Mouse (Mus musculus) cerebellum, adult 9-10 months (tissue): Measurements from ENCODE around the gene Rprml.
A peak's percentile ranks its signal among the peaks of the same experiment; 100 is the strongest.

ENCODE experiments used
- DNase-seq: peaks from one replicate; pipeline ENCODE4 v3.0.0; 2022

Rprml gene

DNA sequence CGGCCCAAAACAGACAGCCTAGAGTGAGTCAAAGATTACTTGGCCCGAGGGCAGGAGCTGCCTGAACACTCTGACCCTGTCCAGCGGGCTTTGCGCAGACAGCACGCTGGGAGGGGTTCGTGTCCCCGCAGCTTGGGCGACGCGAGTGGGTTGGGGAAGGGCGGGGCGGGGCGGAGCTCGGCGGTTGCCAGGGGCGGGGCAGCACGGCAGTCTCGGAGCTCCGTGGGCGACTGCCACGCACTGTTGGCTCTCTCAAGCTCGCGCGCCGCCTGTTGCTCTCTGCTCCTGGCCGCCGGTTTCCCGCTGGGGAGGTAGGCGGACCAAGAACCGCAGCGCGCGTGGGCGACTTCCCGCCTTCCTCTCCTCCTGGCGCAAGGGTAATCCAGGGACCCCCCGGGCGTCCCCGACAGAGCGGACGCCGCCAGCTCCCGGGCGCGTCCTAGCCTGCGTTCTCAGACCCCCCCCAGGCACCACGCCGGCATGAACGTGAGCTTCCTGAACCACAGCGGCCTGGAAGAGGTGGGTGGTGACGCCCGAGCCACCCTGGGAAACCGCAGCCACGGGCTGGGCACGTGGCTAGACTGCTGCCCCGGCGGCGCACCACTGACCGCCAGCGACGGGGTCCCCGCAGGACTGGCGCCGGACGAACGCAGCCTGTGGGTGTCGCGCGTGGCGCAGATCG is at the start of gene Rprml:
Rprml (plus strand) TSS at position 270 of the 682 bp plus-strand sequence.
- no peak for DNase-seq

GRCm38 (mm10) chr11:103606611-103607010 is 42.8 kb upstream of the Rprml start:
- DNase-seq = no peak

DNA sequence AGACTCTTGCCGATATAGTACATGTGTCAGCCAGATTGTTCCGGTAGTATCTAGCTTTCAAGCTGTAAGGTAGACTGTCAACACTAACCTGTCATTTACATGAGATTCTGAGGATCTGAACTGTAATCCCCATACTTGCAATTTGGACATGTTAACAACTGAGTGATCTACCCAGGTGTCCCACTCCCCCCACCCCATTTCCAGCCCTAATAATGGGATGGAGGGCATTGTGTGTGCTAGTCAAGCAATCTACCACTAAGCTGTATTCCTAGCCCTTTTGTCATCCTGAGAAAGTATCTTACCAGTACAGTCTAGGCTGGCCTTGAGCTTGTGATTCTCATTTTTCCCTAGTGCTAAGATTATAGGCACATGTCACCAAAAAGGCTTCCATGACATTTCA is 38.6 kb upstream of the Rprml start:
- DNase-seq = no peak

GRCm38 (mm10) chr11:103621040-103621439 is 28.3 kb upstream of the Rprml start, which contains the start of gene Gm884:
TSS of gene Gm884 (minus strand) at chr11:103621140.
- no peak for DNase-seq

DNA sequence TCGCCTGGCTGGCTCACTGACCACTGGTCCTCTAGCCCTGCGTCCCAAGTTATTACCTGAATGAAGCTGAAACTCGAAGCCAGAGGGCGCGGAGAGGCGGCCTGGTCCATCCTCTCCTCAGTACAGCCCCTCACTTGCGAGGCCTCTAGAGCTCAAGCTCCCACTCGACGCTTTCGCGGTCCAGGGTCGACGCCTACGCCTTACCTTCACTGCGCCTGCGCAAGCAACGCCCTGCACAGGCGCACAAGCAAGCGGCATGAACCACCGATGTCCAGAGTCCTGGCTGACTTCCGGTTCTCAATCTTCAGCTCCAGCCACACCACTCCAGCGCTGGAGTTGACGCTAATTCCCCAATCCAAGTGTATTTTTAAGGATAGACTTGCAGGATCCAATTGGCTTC is 21.9 kb upstream of the Rprml start:
- no peak for DNase-seq

GRCm38 (mm10) chr11:103634806-103635205 is 14.6 kb upstream of the Rprml start:
- no peak for DNase-seq

DNA sequence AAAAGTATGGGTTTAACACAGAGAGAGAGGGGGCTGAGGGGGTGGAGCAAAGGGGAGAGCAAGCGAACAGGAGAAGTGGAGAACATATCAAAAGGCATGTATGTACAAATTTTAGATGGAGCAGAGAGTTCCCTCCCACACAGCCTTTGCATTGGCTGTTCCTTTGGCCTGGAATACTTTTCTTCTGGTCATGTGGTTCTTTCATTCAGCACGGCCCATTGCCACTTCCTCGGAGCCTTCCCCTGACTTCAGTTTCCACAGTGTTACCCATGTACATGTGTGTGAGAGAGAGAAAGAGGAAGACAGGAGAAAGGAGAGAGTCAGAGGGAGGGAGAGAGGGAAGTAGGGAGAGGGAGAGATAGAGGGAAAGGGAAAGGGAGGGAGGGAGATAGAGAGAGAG is 13.9 kb upstream of the Rprml start:
- no peak for DNase-seq

DNA sequence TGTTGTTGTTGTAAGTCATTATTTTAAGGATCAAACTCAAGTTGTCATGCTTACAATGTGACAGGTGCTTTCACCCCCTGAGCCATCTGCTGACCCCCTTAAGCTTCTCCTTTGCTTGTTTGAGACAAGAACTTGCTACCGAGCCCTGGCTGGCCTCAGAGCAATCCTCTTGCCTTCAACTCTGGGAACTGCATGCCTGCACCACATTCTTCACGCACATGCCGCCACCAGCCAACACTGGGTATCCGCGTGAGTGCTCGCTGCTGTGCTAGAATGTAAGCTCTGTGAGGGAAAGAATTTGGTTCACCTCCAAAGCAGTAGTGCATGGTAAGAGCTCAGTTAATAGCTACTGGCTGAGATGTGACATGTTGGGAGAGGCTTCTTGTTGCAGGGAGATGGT is 13.1 kb upstream of the Rprml start:
- no peak for DNase-seq

DNA sequence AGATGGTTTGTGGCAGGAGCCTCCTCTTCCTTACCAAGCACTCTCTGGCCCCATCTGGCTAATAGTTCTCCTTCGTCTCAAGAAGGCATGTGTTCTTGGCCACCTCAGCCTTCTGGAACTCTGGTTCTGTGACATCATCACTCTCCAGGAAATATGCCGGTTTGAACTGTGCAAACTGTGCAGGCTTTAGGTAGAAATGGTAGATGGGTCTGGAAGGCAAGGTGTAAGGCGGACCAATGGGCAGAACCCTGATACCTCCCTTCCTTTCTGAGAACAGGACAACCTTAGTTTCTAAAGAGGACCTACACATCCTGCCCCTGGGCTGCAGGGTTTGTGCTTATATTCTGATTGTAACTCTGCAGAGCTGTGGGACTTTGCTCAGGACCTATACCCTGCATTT is 10.6 kb upstream of the Rprml start, which contains the start of gene Lyzl6:
Lyzl6 (minus strand) TSS at position 101 of the 400 bp plus-strand sequence.
- no peak for DNase-seq

- peak; percentile 55 for DNase-seq
These were observed 9.9 kb upstream of the Rprml start for GRCm38 (mm10) chr11:103639407-103639946.

DNA sequence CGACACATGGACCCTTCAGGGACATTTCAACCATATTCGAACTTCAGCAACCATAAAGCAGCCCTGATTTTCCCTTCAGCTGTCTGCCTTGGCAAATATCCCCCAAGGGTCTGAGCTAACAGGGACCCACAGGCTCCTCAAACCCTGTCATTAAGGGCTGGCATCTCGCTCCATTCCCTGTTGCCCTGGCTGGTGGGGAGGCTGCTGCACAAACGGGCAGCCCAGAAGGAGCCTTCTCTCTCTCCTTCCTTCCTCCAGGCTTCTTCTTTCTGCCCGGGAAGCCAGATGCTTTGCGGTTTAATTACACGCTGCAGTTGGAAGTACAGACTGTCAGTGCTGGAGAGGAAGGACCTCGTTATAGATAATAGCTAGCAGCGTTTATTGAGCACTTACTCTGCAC is 6.2 kb upstream of the Rprml start:
- DNase-seq = no peak

DNA sequence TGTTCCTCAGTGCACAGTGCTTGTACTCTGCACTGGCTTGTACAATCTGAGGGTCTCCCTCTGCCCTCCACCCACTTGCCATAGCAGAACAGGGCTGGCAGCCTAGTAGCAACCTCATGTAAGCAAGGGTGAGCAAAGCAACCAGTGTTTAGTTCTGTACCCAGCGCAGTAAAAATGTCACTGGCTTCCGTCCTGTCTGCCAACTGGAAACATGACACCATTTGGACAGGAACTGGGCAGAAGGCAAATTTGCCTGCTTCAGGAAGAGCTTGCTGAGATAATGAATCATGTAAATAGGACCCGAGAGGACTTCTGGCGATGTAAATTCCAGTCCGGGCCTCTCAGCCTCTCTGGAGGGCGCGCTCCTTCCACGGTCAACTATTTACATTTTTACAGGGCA is 3.6 kb upstream of the Rprml start:
- DNase-seq = peak; percentile 45

DNA sequence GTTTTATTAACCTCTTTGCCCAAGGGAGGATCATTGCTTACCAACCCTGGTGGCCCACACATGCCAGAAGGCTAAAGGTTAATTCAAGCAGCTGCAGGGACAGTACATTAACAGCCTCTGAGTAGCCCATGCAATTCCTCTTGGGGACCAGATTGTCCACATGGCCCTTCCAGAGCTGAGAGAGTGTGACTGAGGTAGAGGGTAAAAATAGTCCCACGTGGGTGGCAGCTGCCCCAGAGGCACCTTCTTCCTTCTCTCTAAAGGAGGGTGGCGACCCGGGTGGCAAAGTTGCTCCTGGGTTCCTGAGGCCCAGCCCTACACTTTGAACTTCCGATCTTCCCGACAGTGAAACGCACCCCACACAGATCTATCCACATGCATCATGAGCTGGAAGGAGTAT is 3.1 kb upstream of the Rprml start:
- no peak for DNase-seq

DNA sequence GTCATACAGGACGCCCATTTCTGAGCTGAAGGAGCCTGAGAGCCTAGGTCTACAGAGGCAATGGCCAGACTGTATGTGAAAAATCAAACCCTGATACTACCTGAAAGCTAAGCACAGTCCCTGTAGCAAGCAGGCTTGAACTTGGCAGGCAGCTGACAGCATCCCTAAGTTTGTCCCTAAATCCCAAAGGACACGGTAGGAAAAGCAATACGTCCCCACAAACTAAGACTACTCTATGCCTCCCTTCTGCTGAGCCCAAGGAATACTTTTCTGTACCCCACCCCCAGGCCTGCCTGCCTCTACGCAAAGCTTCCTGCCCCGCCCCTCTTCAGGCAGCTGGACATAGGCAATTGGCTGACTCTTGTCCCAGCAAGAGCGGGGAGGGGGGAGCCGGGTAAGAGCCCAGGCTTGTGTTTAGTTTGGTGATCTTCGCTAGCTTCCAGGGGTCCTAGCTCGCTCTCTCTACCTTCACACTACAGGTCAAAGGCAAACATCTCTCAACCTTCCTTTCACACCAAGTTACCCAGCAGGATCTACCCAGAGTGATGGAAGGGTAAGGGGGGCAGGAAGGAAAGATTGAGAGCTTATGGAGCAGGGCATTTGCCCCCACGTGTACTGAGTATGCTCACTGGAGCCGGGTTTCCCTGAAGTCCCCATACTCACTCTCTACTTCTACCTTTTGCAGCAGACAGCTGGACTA is 1.3 kb upstream of the Rprml start:
- DNase-seq = no peak

GRCm38 (mm10) chr11:103648656-103649055 is 714 bp upstream of the Rprml start:
- DNase-seq = no peak

GRCm38 (mm10) chr11:103649983-103650493 is 668 bp downstream of the Rprml start:
- no peak for DNase-seq

DNA sequence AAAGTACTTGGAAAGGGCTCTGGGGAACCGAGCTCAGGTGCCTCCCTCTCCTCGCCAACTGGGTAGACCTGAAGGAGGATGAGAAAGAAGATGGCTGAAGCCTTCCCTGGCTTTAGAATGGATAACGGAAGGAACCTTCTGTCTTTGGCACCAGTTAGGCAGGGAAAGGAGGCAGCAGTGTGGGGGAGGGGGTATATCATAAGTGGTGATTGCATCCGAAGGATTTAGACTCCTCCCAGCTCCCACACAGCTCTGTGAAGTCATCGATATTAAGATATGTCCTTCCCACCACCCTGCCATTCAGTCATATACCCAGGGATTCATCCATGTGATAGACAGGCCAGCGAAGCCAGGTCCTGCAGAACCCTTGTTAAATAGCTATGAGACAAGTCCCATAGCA is 2.1 kb downstream of the Rprml start:
- DNase-seq = no peak

- DNase-seq = no peak
These were observed 4.1 kb downstream of the Rprml start for GRCm38 (mm10) chr11:103653359-103653965.

DNA sequence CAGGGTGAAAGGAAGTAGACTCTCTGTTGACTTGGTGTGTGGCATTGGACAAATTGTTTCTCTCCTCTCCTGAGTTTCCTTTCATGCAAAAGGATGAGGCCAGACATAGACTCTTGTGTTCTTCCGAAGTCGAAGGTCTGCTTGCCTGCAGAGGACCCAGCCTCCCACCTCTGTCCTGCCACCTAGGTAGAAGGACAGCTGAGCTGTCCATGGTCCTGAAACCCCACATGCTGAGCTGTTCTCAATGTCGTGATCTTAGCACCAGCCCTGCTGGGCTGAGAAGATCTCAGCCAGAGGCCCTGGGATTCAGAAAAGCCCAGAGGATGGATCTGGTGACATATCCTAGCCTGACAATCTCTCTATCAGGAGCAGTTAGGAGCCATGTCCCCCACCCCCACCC is 7.2 kb downstream of the Rprml start:
- DNase-seq = no peak

- no peak for DNase-seq
These were observed 8.8 kb downstream of the Rprml start for GRCm38 (mm10) chr11:103658189-103658588.

DNA sequence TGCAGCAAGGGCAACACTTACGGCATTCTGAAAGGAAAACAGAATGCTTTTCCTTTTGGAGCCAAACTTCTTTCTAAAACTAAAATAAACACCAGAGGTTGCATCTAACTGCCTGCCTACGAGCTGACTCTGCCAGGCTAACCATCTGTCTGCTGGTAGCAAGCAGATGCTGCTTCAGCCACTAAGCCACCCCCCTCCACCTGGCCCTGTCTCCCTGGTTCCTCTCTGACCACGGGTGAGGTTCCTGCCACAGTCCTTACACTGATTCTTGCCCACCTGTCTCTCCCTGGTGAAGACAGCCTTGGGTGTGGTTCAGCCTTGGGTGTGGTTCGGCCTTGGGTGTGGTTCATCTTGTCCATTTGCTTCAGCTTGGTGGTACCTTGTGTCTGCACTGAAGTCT is 12.5 kb downstream of the Rprml start:
- no peak for DNase-seq

GRCm38 (mm10) chr11:103662546-103662945 is 13.2 kb downstream of the Rprml start:
- no peak for DNase-seq

DNA sequence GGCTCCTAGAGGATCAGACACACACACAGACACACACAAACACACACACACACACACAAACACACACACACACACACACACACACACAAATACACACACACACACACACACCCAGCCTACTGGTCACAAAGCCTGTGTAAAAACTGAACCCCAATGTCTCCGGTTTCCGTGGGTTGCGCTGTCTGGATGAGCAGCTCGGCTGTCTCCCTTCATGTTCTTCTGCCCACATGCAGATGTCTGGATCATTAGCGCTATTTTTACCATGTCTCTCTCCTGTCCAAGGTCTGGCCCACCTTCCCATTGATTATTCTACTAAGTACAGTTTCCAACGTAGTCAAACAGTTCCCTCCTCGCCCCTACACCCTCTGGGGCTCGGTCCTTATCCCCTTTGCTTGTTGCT is 13.7 kb downstream of the Rprml start:
- DNase-seq = no peak

DNA sequence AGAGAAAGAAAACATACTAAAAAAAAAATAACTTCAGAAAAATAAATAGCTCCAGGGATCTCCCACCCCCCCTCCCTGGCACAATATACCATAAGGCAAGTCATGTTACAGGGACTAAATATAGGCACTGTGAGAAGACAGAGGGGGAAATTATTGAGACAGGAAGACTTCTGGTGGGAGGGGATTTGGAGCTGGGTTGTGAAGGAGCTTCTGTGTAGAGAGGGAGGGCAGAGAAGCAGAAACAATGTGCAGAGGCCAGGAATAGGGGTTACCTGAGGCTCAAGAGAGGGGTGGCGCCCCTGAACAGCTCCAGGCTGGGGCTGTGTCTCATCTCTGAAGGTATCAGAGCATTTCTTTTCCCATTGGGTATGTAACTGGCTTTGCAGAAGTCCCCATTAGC is 16.3 kb downstream of the Rprml start:
- DNase-seq = no peak
